Mouse (Mus musculus) liver, embryonic 14.5 days (tissue): Measurements from ENCODE around the gene Aamp. TPM values are rescaled to one million over a fixed set of nuclear protein-coding genes. Genes with fewer than 3 reads are reported as not detected.

Source experiments
- ATAC-seq: fragments of 200-750 bp; cut with Nextera tagmentation; 2 replicates; pipeline ENCODE4 v1.8.0; 2017; ENCODE audit warnings: moderate number of reproducible peaks, mild to moderate bottlenecking, moderate library complexity; ENCODE audit not compliant: insufficient read depth
- DNase-seq, 3 experiments: peaks; one replicate each; pipeline ENCODE4 v3.0.0-alpha.2; 2012 to 2013; ENCODE audit warnings: low read depth in 3 of 3, low spot score in 3 of 3
- H3K27ac ChIP-seq: fragments of 300-500 bp; sonication (generic); 2 replicates; pipeline ENCODE4 v1.5.1; 2014; ENCODE audit warnings: moderate library complexity, mild to moderate bottlenecking, control low read depth, inconsistent platforms
- H3K27me3 ChIP-seq: fragments of 300-500 bp; sonication (generic); 2 replicates; pipeline ENCODE4 v1.6.1; 2014; ENCODE audit warnings: mild to moderate bottlenecking, low read length, moderate library complexity; ENCODE audit not compliant: control insufficient read depth, insufficient read depth
- H3K36me3 ChIP-seq: fragments of 300-500 bp; sonication (generic); replicated peaks from 2 replicates; pipeline ENCODE4 v1.6.1; 2014; ENCODE audit warnings: low read depth; ENCODE audit not compliant: control insufficient read depth, insufficient read depth
- H3K4me1 ChIP-seq, 2 experiments: fragments of 200-500 bp in 1 of 2; fragments of 300-500 bp in 1 of 2; sonication (generic) in 1 of 2; replicated peaks; 2 replicates each; pipeline ENCODE4 v1.6.1; 2012 to 2014; ENCODE audit warnings: antibody characterized with exemption in 1 of 2, inconsistent platforms in 1 of 2, low read length in 1 of 2; ENCODE audit not compliant: control insufficient read depth in 2 of 2, insufficient read depth in 2 of 2
- H3K4me2 ChIP-seq: fragments of 300-500 bp; sonication (generic); 2 replicates; pipeline ENCODE4 v1.6.1; 2014; ENCODE audit warnings: low read depth, mild to moderate bottlenecking, control low read depth, moderate library complexity
- H3K4me3 ChIP-seq, 2 experiments: fragments of 200-500 bp in 1 of 2; fragments of 300-500 bp in 1 of 2; sonication (generic) in 1 of 2; 2 replicates each; pipeline ENCODE4 v1.5.1; 2012 to 2014; ENCODE audit warnings: low read depth in 2 of 2, low read length in 2 of 2, mild to moderate bottlenecking in 2 of 2, control low read depth in 1 of 2, inconsistent platforms in 1 of 2, moderate library complexity in 1 of 2; ENCODE audit not compliant: insufficient read depth in 1 of 2
- H3K9ac ChIP-seq: fragments of 300-500 bp; sonication (generic); replicated peaks from 2 replicates; pipeline ENCODE4 v1.6.1; 2014; ENCODE audit warnings: mild to moderate bottlenecking, control low read depth, moderate library complexity
- H3K9me3 ChIP-seq: fragments of 300-500 bp; sonication (generic); 2 replicates; pipeline ENCODE4 v1.6.1; 2016; ENCODE audit warnings: low read length, mixed read lengths; ENCODE audit not compliant: control insufficient read depth
- CTCF ChIP-seq: IDR thresholded peaks from 2 replicates; pipeline ENCODE4 v1.5.1; 2016; ENCODE audit warnings: antibody characterized with exemption, low read depth, control low read depth
- EP300 ChIP-seq: IDR thresholded peaks from 2 replicates; pipeline ENCODE4 v1.6.1; 2016; ENCODE audit warnings: antibody characterized with exemption, low read depth
- WGBS: fragments of 180-500 bp; shearing (Covaris S2); extraction: QIAGEN DNeasy Blood & Tissue Kit; methylation state at CpG from one replicate; pipeline ENCODE4 v1.1.7; 2014; ENCODE audit not compliant: insufficient replicate concordance; 5-methylcytosine and 5-hydroxymethylcytosine counted together
- polyA plus RNA-seq, 2 experiments: library from polyadenylated mRNA; depleted of rRNA in 1 of 2; stranded (reverse) in 1 of 2; unstranded in 1 of 2; fragments of >200 nt; fragmentation: Nextera tagmentation in 1 of 2; extraction: Ambion mirVana in 1 of 2; gene quantifications; 2 replicates each; pipeline versions ENCODE4 v1.2.1 to v1.2.3; 2012 to 2014

Aamp gene
- polyA plus RNA-seq, 2 experiments = 55.8 to 84.4 TPM

DNA sequence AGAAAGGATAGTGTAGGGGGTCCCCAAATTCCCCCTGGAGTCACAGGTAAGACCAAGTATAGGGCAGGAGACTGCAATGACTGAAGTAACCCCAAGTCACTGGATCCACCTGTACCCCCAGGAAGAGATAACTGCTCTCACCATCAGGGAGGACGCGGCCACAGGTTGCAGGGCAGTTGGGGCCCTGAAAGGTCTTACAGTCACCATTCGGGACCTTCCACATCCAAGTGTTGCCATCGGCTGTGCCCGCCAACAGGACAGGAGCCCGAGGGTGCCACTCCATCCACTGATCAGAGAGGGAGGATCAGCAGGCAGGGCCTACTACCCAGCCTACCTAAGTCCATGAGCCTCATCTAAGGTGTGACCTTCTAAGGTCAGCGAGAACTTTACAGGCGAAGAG, 2.7 kb downstream of the Aamp start:
- no peak for DNase-seq
- Histone ChIP-seq H3K27ac (no peak overlapping the region), H3K4me3 (no peak overlapping the region), H3K4me1 (peaks cover 7 to 10% of the 10 kb centered on the region in 2 experiments; a peak in 3 of 4 replicates), H3K9ac (no peak overlapping the region), H3K9me3 (no peaks in the 10 kb centered on the region), H3K4me2 (no peak overlapping the region), H3K36me3 (peaks cover 6% of the 10 kb centered on the region), H3K27me3 (no peaks in the 10 kb centered on the region)
- 80% methylated on average over 8 of the region's 8 CpGs for WGBS
- TF ChIP-seq CTCF (no peak), EP300 (no peak)
- ATAC-seq = no peak

DNA sequence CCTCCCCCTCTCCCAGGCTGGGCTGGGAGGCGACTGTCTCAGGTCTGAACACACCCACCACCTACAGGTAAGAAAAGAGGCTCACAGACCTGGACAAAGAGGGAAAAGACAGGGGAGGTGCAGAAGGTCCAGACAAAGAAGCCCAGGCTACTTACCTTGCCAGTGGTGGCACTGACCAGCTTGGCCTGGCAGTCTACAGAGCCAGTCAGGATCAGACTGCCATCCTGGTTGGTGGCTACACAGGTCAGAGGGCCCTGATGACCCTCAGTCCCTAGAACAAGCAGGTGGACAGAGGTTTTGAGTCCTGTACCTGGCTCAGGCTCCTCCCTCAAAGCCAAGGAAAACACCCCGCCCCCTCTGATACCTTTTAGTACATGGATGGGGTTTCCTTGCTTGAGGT, 3.2 kb downstream of the Aamp start:
- Histone ChIP-seq H3K4me3 (no peak overlapping the region), H3K4me1 (peaks cover 7 to 10% of the 10 kb centered on the region in 2 experiments; a peak in 3 of 4 replicates), H3K4me2 (no peak overlapping the region), H3K36me3 (peaks cover 6% of the 10 kb centered on the region), H3K9ac (no peak overlapping the region), H3K27ac (no peak overlapping the region), H3K9me3 (no peaks in the 10 kb centered on the region), H3K27me3 (no peaks in the 10 kb centered on the region)
- no peak for ATAC-seq
- TF ChIP-seq CTCF (no peak), EP300 (no peak)
- no peak for DNase-seq
- WGBS = 62% methylated on average over 2 of the region's 2 CpGs

DNA sequence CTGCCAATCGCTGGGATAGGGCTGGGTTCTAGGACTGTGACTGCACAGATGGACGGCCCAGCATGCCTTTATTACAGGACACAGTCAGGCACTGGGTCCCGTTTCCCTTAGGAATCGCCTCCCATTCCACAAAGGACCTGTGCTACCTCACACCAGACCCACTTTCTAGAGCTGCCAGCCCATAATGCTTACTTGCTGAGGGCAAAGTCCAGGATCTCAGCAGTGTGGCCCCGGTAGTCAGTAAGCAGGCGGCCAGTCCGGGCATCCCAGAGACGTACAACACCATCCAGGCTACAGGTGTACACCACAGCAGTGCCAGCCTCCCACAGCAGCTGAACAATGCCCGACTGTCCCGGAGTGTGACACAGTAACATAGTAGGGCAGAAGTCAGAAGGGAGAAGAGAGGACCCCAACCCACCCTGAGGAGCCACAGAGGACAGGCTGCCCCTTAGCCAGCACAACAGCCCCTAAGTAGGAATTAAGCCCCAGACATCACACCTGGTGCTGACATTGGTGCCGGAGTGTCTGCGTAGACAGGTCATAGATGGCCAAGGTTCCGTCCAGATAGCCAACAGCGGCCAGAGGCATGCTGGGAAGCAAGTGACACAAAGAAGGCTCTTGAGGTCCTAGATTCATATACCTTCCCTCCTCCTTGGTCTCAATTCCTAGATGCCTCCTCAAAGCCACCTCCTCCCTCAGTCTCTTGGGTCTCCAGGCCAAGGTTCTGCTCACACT, 3.8 kb downstream of the Aamp start:
- Histone ChIP-seq H3K36me3 (peaks cover 6% of the 10 kb centered on the region), H3K4me1 (peaks cover 7 to 8% of the 10 kb centered on the region in 2 experiments; a peak in 3 of 4 replicates), H3K4me2 (no peak overlapping the region), H3K27me3 (no peaks in the 10 kb centered on the region), H3K27ac (no peak overlapping the region), H3K9ac (no peak overlapping the region), H3K9me3 (no peaks in the 10 kb centered on the region), H3K4me3 (no peak overlapping the region)
- TF ChIP-seq EP300 = no peak
- TF ChIP-seq CTCF = no peak
- WGBS = 81% methylated on average over 14 of the region's 14 CpGs
- DNase-seq (no peak), ATAC-seq (no peak)

DNA sequence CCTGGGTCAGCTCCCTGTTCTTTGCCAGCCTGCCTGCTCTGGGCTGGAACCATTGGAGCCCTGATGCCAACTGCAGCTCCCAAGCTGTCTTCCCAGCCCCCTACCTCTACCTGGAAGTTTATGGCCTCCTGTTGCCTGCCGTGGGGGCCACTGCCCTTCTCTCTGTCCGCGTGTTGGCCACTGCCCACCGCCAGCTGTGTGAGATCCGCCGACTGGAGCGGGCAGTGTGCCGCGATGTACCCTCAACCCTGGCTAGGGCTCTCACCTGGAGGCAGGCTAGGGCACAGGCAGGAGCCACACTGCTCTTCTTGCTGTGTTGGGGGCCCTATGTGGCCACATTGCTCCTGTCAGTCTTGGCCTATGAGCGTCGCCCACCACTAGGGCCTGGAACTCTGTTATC, 5.5 kb downstream of the Aamp start:
- Histone ChIP-seq H3K36me3 (peaks cover 6% of the 10 kb centered on the region), H3K27ac (no peak overlapping the region), H3K4me1 (peaks cover 5 to 6% of the 10 kb centered on the region in 2 experiments; a peak in 3 of 4 replicates), H3K9ac (no peak overlapping the region), H3K27me3 (no peaks in the 10 kb centered on the region; the same call in 1 of the 2 replicates), H3K4me2 (no peak overlapping the region), H3K4me3 (no peak overlapping the region), H3K9me3 (no peaks in the 10 kb centered on the region)
- 78% methylated on average over 11 of the region's 11 CpGs for WGBS
- no peak for ATAC-seq
- no peak for TF ChIP-seq CTCF
- no peak for TF ChIP-seq EP300
- DNase-seq = no peak

DNA sequence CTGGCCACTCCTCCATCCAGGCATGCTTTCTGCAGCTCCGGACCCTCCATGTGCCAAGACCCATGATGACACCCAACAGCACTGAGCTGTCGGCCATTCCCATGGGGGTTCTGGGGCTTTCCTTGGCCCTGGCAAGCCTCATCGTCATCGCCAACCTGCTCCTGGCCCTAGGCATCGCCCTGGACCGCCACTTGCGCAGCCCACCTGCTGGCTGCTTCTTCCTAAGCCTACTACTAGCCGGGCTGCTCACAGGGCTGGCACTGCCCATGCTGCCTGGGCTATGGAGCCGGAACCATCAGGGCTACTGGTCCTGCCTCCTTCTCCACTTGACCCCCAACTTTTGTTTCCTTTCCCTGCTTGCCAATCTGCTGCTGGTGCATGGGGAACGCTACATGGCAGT, 6.0 kb downstream of the Aamp start, which contains the start of gene Gpbar1:
Gpbar1 (plus strand) TSS at position 13 of the 400 bp plus-strand sequence.
- 81% methylated on average over 10 of the region's 10 CpGs for WGBS
- DNase-seq (no peak), ATAC-seq (no peak)
- TF ChIP-seq CTCF (no peak), EP300 (no peak)
- Histone ChIP-seq H3K4me1 (peaks cover under 1 to 2% of the 10 kb centered on the region in 2 experiments; a peak in 2 of 4 replicates), H3K9ac (no peak within 1 kb of the TSS), H3K27me3 (no peaks in the 10 kb centered on the region; the same call in 1 of the 2 replicates), H3K9me3 (no peaks in the 10 kb centered on the region), H3K27ac (no peak within 1 kb of the TSS), H3K4me2 (no peak within 1 kb of the TSS), H3K4me3 (no peak within 1 kb of the TSS), H3K36me3 (peaks cover 6% of the 10 kb centered on the region)
